9 mouse cellular contexts compared by ENCODE assay signal in the genomic region with DNA sequence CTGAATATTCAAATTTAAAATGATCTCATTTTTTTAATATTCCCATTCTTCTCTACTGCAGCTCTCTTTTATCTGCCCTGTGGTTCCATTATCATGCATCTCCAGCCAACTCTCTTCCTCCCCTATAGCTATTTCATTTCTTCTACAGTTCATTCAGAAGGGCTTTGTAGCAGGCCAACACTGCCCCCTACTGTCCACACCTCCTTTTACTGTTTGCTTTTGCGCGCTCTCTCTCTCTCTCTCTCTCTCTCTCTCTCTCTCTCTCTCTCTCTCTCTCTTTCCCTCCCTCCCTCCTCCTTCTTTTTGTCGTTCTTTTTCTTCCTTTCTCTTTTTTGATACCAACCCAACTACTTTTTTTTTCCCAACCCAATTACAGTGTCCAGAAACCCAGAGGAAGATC. TPM values are rescaled to one million over a fixed set of nuclear protein-coding genes. Genes with fewer than 3 reads are reported as not detected.
DNase-seq lines count a peak whose midpoint lies in the region; ATAC-seq and TF ChIP-seq lines count a peak whose summit lies in the region.
"Had no signal": no experiment of that assay in that cellular context is flagged by ENCODE, and none has a peak within 500 bp of the region (broad histone marks: within the 10 kb centered on the region; RNA-seq: fewer than 3 reads in every experiment).

No protein-coding gene starts in this region.

- peak; percentile 79 for TF ChIP-seq CTCF in cortical plate, adult 2 months (IDR thresholded peaks at IDR 0.05; ENCODE audit: extremely low read depth, insufficient read depth, low read length)
- peak; percentile 78 for TF ChIP-seq CTCF in left cerebral cortex, adult 2 months (IDR thresholded peaks at IDR 0.05)

- TF ChIP-seq POLR2A in cortical plate, adult 2 months (IDR thresholded peaks at IDR 0.05; ENCODE audit: extremely low read depth, insufficient read depth, low read length): no peak

- ATAC-seq in intestine, embryonic 14.5 days (replicated peaks; ENCODE audit: low FRiP score, low TSS enrichment, low read depth): no peak
- ATAC-seq in intestine, embryonic 15.5 days: no peak

- H3K9me3 ChIP-seq in intestine, embryonic 14.5 days (ENCODE audit: control insufficient read depth, low read length): no peaks in the 10 kb centered on the region
- H3K9me3 ChIP-seq in intestine, embryonic 15.5 days: no peaks in the 10 kb centered on the region
- H3K9me3 ChIP-seq: embryonic facial prominence, embryonic 15.5 days had no signal

- 3% methylated on average over 3 of the region's 3 CpGs for WGBS in intestine, embryonic 14.5 days
- 4% methylated on average over 3 of the region's 3 CpGs for WGBS in intestine, embryonic 15.5 days

- H3K9ac ChIP-seq in intestine, embryonic 14.5 days (ENCODE audit: low read length): no peak overlapping the region
- no peak overlapping the region for H3K9ac ChIP-seq in intestine, embryonic 15.5 days
- H3K9ac ChIP-seq: embryonic facial prominence, embryonic 15.5 days had no signal

- no peak overlapping the region for H3K27ac ChIP-seq in intestine, embryonic 14.5 days (ENCODE audit: low read depth)
- no peak overlapping the region for H3K27ac ChIP-seq in intestine, embryonic 15.5 days
- H3K27ac ChIP-seq in cortical plate, adult 2 months (ENCODE audit: insufficient read depth, low read length): no peak overlapping the region
- H3K27ac ChIP-seq in left cerebral cortex, adult 2 months: no peak overlapping the region
- H3K27ac ChIP-seq: embryonic facial prominence, embryonic 15.5 days had no signal

- no peak overlapping the region for H3K4me2 ChIP-seq in intestine, embryonic 14.5 days (ENCODE audit: low read length)
- H3K4me2 ChIP-seq in intestine, embryonic 15.5 days (replicated peaks): no peak overlapping the region
- H3K4me2 ChIP-seq: embryonic facial prominence, embryonic 15.5 days had no signal

- H3K4me1 ChIP-seq in intestine, embryonic 14.5 days (replicated peaks; ENCODE audit: control insufficient read depth, insufficient read depth, low read length): no peaks in the 10 kb centered on the region
- H3K4me1 ChIP-seq in intestine, embryonic 15.5 days (replicated peaks): no peaks in the 10 kb centered on the region
- H3K4me1 ChIP-seq in cortical plate, adult 2 months (ENCODE audit: control insufficient read depth, insufficient read depth, low read length): no peaks in the 10 kb centered on the region
- H3K4me1 ChIP-seq: embryonic facial prominence, embryonic 15.5 days had no signal

- peak; percentile 85 for DNase-seq in intestine, embryonic 14.5 days (ENCODE audit: low spot score)
- peak; percentile 80 for DNase-seq in adipocyte (ENCODE audit: low spot score)
- DNase-seq in heart, postnatal 14 days: peak; percentile 80 to 86
- DNase-seq in left cerebral cortex, adult 2 months (ENCODE audit: extremely low spot score in 1 of 2, low spot score in 2 of 2): peak; percentile 74 to 79
- peak; percentile 90 for DNase-seq in naive thymus-derived CD4-positive, alpha-beta T cell, adult 2 months (ENCODE audit: low read depth)
- DNase-seq in telencephalon, adult 2 months (ENCODE audit: low read depth, low spot score): peak; percentile 64

- intact Hi-C loops in heart, postnatal 14 days (cut with DNase I): loop anchor here (1.0 to 10.0 kb wide), 3 partner anchors 89 to 551 kb away; no protein-coding TSS in a partner anchor
- intact Hi-C loops in left cerebral cortex, adult 2 months (cut with DNase I): loop anchor here (1.0 to 5.0 kb wide), 4 partner anchors 89 to 722 kb away; no protein-coding TSS in a partner anchor

- H3K36me3 ChIP-seq in intestine, embryonic 14.5 days (ENCODE audit: control insufficient read depth, insufficient read depth, low read length): no peaks in the 10 kb centered on the region
- H3K36me3 ChIP-seq in intestine, embryonic 15.5 days: no peaks in the 10 kb centered on the region
- H3K36me3 ChIP-seq: embryonic facial prominence, embryonic 15.5 days had no signal

- H3K27me3 ChIP-seq in intestine, embryonic 14.5 days (replicated peaks; ENCODE audit: control insufficient read depth, insufficient read depth, low read length): no peaks in the 10 kb centered on the region
- H3K27me3 ChIP-seq in intestine, embryonic 15.5 days (replicated peaks): no peaks in the 10 kb centered on the region
- H3K27me3 ChIP-seq: embryonic facial prominence, embryonic 15.5 days had no signal

- H3K4me3 ChIP-seq in intestine, embryonic 14.5 days (ENCODE audit: low read depth, low read length): no peak overlapping the region
- H3K4me3 ChIP-seq in intestine, embryonic 15.5 days (replicated peaks): no peak overlapping the region
- H3K4me3 ChIP-seq in cortical plate, adult 2 months (ENCODE audit: insufficient read depth, low read length): no peak overlapping the region
- H3K4me3 ChIP-seq in left cerebral cortex, adult 2 months: no peak overlapping the region
- H3K4me3 ChIP-seq: embryonic facial prominence, embryonic 15.5 days had no signal

RNA-seq across cellular contexts. Expression of a gene that starts 21.4 kb away (rescaled TPM):
- polyA plus RNA-seq in intestine, embryonic 14.5 days (2014; fragmentation: Nextera tagmentation; extraction: Ambion mirVana): 0.16 and 0.19 TPM in 2 replicates
- 0.11 and 0.27 TPM in 2 replicates for polyA plus RNA-seq in intestine, embryonic 15.5 days (2015; fragmentation: Nextera tagmentation; extraction: Ambion mirVana)
- polyA plus RNA-seq in cortical plate, adult 2 months (2012; rRNA removed): not detected in 2 replicates
- total RNA-seq in heart, postnatal 14 days (2021): not detected
- total RNA-seq in left cerebral cortex, adult 2 months (2021): not detected
